Comparison of ENCODE assay signal across 20 mouse cellular contexts in genomic region chr17:27823142-27823905, GRCm38 (mm10).
"Had no signal": no experiment of that assay in that cellular context is flagged by ENCODE, and none has a peak within 500 bp of the region (broad histone marks: within the 10 kb centered on the region; RNA-seq: fewer than 3 reads in every experiment).

No protein-coding gene starts in this region.

- H3K4me3 ChIP-seq: limb, embryonic 12.5 days; limb, embryonic 15.5 days; liver, embryonic 13.5 days; lung, embryonic 15.5 days; megakaryocyte, embryonic 14.5 days; midbrain, embryonic 10.5 days; midbrain, embryonic 15.5 days; neural tube, embryonic 13.5 days had no signal

- H3K9me3 ChIP-seq: limb, embryonic 12.5 days; limb, embryonic 15.5 days; liver, embryonic 13.5 days; lung, embryonic 15.5 days; megakaryocyte, embryonic 14.5 days; midbrain, embryonic 10.5 days; midbrain, embryonic 15.5 days; neural tube, embryonic 13.5 days had no signal

- H3K4me2 ChIP-seq: limb, embryonic 12.5 days; limb, embryonic 15.5 days; liver, embryonic 13.5 days; lung, embryonic 15.5 days; midbrain, embryonic 15.5 days; neural tube, embryonic 13.5 days had no signal

- H3K27me3 ChIP-seq: limb, embryonic 12.5 days; limb, embryonic 15.5 days; lung, embryonic 15.5 days; megakaryocyte, embryonic 14.5 days; midbrain, embryonic 15.5 days; neural tube, embryonic 13.5 days had no signal

- H3K9ac ChIP-seq: limb, embryonic 12.5 days; limb, embryonic 15.5 days; lung, embryonic 15.5 days; midbrain, embryonic 15.5 days; neural tube, embryonic 13.5 days had no signal

- H3K27ac ChIP-seq: limb, embryonic 12.5 days; limb, embryonic 15.5 days; lung, embryonic 15.5 days; midbrain, embryonic 10.5 days; midbrain, embryonic 15.5 days; neural tube, embryonic 13.5 days had no signal

- ATAC-seq: midbrain, embryonic 15.5 days had no signal

- DNase-seq: kidney, adult 18-20 months; kidney, adult 9 months; kidney, postnatal 14 days; kidney, postnatal 4 days; left cerebral cortex, postnatal 4 days; liver, embryonic 13.5 days; lung, adult 18-20 months; lung, postnatal 10 days; lung, postnatal 36 days; retina, postnatal 1 day; right cerebral cortex, postnatal 25 days; thymus, adult 18-20 months; thymus, postnatal 36 days had no signal

- H3K36me3 ChIP-seq: limb, embryonic 12.5 days; limb, embryonic 15.5 days; liver, embryonic 13.5 days; lung, embryonic 15.5 days; midbrain, embryonic 10.5 days; midbrain, embryonic 15.5 days; neural tube, embryonic 13.5 days had no signal
